Mouse (Mus musculus): Measurements from ENCODE around the gene Trim2. TPM values are rescaled to one million over a fixed set of nuclear protein-coding genes. Genes with fewer than 3 reads are reported as not detected.

Gene Trim2
- 56.9 and 90.0 TPM in 2 replicates for polyA plus RNA-seq (2021; fragmentation: Nextera tagmentation)
- long read RNA-seq, experiment 1, full-length matches to known transcripts: 247 of 461 reads
- long read RNA-seq, experiment 1, partial matches to known transcripts: 75 of 461 reads
- long read RNA-seq, experiment 1, other reads (novel, unspliced or antisense): 139 of 461 reads
- long read RNA-seq, experiment 2, full-length matches to known transcripts: 24 of 197 reads
- long read RNA-seq, experiment 2, partial matches to known transcripts: 25 of 197 reads
- long read RNA-seq, experiment 2, other reads (novel, unspliced or antisense): 148 of 197 reads

GRCm38 (mm10) chr3:84306777-84307176, at the start of gene Trim2:
Trim2 (minus strand) TSS chr3:84306877.

DNA sequence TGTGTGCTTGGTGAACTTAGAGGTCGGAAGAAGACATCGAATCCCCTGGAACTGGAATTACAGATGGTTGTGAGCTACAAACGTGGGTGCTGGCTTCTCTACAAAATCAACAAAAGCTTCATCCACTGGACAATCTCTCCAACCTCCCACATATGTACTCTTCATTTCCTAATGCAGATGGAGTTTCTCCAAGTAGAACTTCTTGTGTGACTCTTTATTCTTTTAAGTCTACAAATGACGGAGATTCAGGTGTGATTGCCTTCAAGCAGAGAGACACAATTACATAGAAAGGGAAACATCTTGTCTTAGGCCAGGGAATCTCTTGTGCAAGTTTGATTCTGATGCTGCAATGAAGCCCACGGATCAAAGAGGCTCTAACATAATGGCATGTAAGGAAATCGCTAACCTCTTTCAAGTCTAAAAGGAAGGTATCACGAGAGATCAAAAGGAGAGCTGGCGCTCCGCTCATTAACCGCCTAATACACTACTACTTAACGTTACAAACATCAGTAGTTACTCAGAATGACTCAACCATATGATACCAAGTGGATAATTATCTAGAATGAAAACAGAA, 133.0 kb downstream of the Trim2 start, which contains the start of gene Gm6525:
TSS of gene Gm6525 (plus strand) at position 524 of the 574 bp plus-strand sequence.

DNA sequence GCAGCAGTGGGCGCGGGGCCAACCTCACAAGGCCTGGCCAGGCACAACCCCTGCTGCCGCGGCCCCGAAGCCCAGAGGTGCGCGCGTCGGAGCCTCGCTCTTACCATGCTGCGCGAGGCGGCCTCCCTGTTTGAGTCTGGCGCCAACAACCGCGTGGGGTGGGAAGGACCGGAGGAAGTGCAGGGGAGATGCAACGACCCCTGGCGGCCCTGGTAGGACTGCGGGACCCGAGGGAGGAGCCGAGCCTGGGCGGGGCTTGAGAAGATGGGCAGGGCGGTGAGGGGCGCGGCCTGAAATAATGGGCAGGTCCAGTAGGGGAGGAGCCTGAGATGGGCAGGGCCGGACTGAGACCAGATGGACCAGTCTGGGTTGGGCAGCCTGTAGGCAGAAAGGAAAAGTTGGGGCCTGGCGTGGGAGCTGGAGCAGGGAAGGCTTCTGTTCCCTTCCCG, 151.1 kb downstream of the Trim2 start, which contains the start of gene Mnd1:
TSS of gene Mnd1 (minus strand) at position 229 of the 449 bp plus-strand sequence.

Other genes with a start within 250 kb of the Trim2 start
- 0.96 and 1.1 TPM in 2 replicates for gene Mnd1, start 151.1 kb downstream of the Trim2 start, polyA plus RNA-seq (2021; fragmentation: Nextera tagmentation)
- not detected in 2 replicates for gene Gm6525, start 132.8 kb downstream of the Trim2 start, polyA plus RNA-seq (2021; fragmentation: Nextera tagmentation)
- 0.83 and 1.3 TPM in 2 replicates for gene Fhdc1, start 173.6 kb upstream of the Trim2 start, polyA plus RNA-seq (2021; fragmentation: Nextera tagmentation)

Data from left cerebral cortex, adult 6 months (tissue).